Mouse (Mus musculus) intestine, embryonic 16.5 days (tissue): Measurements from ENCODE around the gene Scaf4. TPM values are rescaled to one million over a fixed set of nuclear protein-coding genes. Genes with fewer than 3 reads are reported as not detected.
A peak's percentile ranks its signal among the peaks of the same experiment; 100 is the strongest.

Source experiments
- ATAC-seq: fragments of 200-750 bp; cut with Nextera tagmentation; 2 replicates; pipeline ENCODE4 v1.8.0; 2017; ENCODE audit warnings: moderate TSS enrichment, moderate library complexity
- H3K27ac ChIP-seq: fragments of 300-500 bp; sonication (generic); 2 replicates; pipeline ENCODE4 v1.5.1; 2014; ENCODE audit warnings: mild to moderate bottlenecking, low read length
- H3K27me3 ChIP-seq: fragments of 300-500 bp; sonication (generic); replicated peaks from 2 replicates; pipeline ENCODE4 v1.6.1; 2014; ENCODE audit warnings: low read length, control low read depth, mixed read lengths; ENCODE audit not compliant: control insufficient read depth, insufficient read depth
- H3K36me3 ChIP-seq: fragments of 300-500 bp; sonication (generic); 2 replicates; pipeline ENCODE4 v1.6.1; 2014; ENCODE audit warnings: low read length, control low read depth; ENCODE audit not compliant: control insufficient read depth, insufficient read depth
- H3K4me1 ChIP-seq: fragments of 300-500 bp; sonication (generic); 2 replicates; pipeline ENCODE4 v1.6.1; 2014; ENCODE audit warnings: low read length, control low read depth, mixed read lengths; ENCODE audit not compliant: control insufficient read depth, insufficient read depth
- H3K4me2 ChIP-seq: fragments of 300-500 bp; sonication (generic); 2 replicates; pipeline ENCODE4 v1.6.1; 2014; ENCODE audit warnings: low read depth, low read length, control low read depth
- H3K4me3 ChIP-seq: fragments of 300-500 bp; sonication (generic); 2 replicates; pipeline ENCODE4 v1.5.1; 2014; ENCODE audit warnings: mild to moderate bottlenecking, low read length
- H3K9ac ChIP-seq: fragments of 300-500 bp; sonication (generic); 2 replicates; pipeline ENCODE4 v1.6.1; 2014; ENCODE audit warnings: low read depth, low read length
- H3K9me3 ChIP-seq: fragments of 300-500 bp; sonication (generic); 2 replicates; pipeline ENCODE4 v1.6.1; 2016; ENCODE audit warnings: low read length, control low read depth; ENCODE audit not compliant: control insufficient read depth
- WGBS: fragments of 180-500 bp; shearing (Covaris S2); extraction: QIAGEN DNeasy Blood & Tissue Kit; methylation state at CpG from one replicate; pipeline ENCODE4 v1.1.7; 2014; 5-methylcytosine and 5-hydroxymethylcytosine counted together
- polyA plus RNA-seq: library from polyadenylated mRNA; unstranded; fragments of >200 nt; fragmentation: Nextera tagmentation; extraction: Ambion mirVana; gene quantifications from 2 replicates; pipeline ENCODE4 v1.2.1, GENCODE M21; 2015

Scaf4 gene
- polyA plus RNA-seq, 1 experiment from 2014 or later, result 15.4 TPM

- 90% methylated on average over 11 of the region's 11 CpGs for WGBS
- Histone ChIP-seq H3K27me3 (no peaks in the 10 kb centered on the region), H3K9me3 (no peaks in the 10 kb centered on the region), H3K4me2 (no peak overlapping the region), H3K36me3 (no peaks in the 10 kb centered on the region), H3K4me3 (no peak overlapping the region), H3K9ac (no peak overlapping the region), H3K4me1 (peaks cover 6% of the 10 kb centered on the region; the same call in 1 of the 2 replicates), H3K27ac (no peak overlapping the region)
- no peak for ATAC-seq
Observed at GRCm38 (mm10) chr16:90214731-90215565, 69.4 kb downstream of the Scaf4 start.

GRCm38 (mm10) chr16:90213477-90214339 is 70.6 kb downstream of the Scaf4 start:
- no peaks in the 10 kb centered on the region for H3K9me3 ChIP-seq
- 72% methylated on average over 12 of the region's 12 CpGs for WGBS
- no peak overlapping the region for H3K9ac ChIP-seq
- no peak overlapping the region for H3K4me2 ChIP-seq
- H3K27me3 ChIP-seq, result no peaks in the 10 kb centered on the region
- H3K27ac ChIP-seq, result no peak overlapping the region
- H3K4me1 ChIP-seq, result peaks cover 6% of the 10 kb centered on the region; the same call in 1 of the 2 replicates
- H3K36me3 ChIP-seq, result no peaks in the 10 kb centered on the region
- H3K4me3 ChIP-seq, result no peak overlapping the region
- ATAC-seq, result no peak

GRCm38 (mm10) chr16:90211767-90212166 is 72.5 kb downstream of the Scaf4 start:
- 52% methylated on average over 8 of the region's 8 CpGs for WGBS
- no peaks in the 10 kb centered on the region for H3K36me3 ChIP-seq
- 0 out of 2 replicates have a peak, but pooled peaks cover 3% of the 10 kb centered on the region for H3K4me1 ChIP-seq
- no peaks in the 10 kb centered on the region for H3K27me3 ChIP-seq
- no peak overlapping the region for H3K27ac ChIP-seq
- H3K9me3 ChIP-seq, result no peaks in the 10 kb centered on the region
- H3K4me2 ChIP-seq, result no peak overlapping the region
- no peak overlapping the region for H3K9ac ChIP-seq
- peak; percentile 73 for ATAC-seq
- no peak overlapping the region for H3K4me3 ChIP-seq

GRCm38 (mm10) chr16:90210717-90211116 is 73.6 kb downstream of the Scaf4 start:
- 0 out of 2 replicates have a peak, but pooled peaks have one; percentile 12 for ATAC-seq
- Histone ChIP-seq H3K9ac (no peak overlapping the region), H3K27me3 (no peaks in the 10 kb centered on the region), H3K9me3 (no peaks in the 10 kb centered on the region), H3K36me3 (no peaks in the 10 kb centered on the region), H3K4me3 (no peak overlapping the region), H3K27ac (no peak overlapping the region), H3K4me2 (no peak overlapping the region), H3K4me1 (0 out of 2 replicates have a peak, but pooled peaks cover 3% of the 10 kb centered on the region)
- 74% methylated on average over 10 of the region's 10 CpGs for WGBS

GRCm38 (mm10) chr16:90208996-90209395 is 75.3 kb downstream of the Scaf4 start:
- Histone ChIP-seq H3K4me3 (no peak overlapping the region), H3K4me2 (no peak overlapping the region), H3K36me3 (no peaks in the 10 kb centered on the region), H3K4me1 (0 out of 2 replicates have a peak, but pooled peaks cover 3% of the 10 kb centered on the region), H3K27ac (no peak overlapping the region), H3K27me3 (no peaks in the 10 kb centered on the region), H3K9me3 (no peaks in the 10 kb centered on the region), H3K9ac (no peak overlapping the region)
- no peak for ATAC-seq
- WGBS, result 73% methylated on average over 3 of the region's 3 CpGs

- WGBS, result 95% methylated on average over 2 of the region's 2 CpGs
- no peaks in the 10 kb centered on the region for H3K9me3 ChIP-seq
- H3K4me2 ChIP-seq, result no peak overlapping the region
- H3K4me3 ChIP-seq, result no peak overlapping the region
- H3K9ac ChIP-seq, result no peak overlapping the region
- no peak for ATAC-seq
- no peaks in the 10 kb centered on the region for H3K27me3 ChIP-seq
- no peaks in the 10 kb centered on the region for H3K36me3 ChIP-seq
- no peak overlapping the region for H3K27ac ChIP-seq
- peaks cover 7% of the 10 kb centered on the region; the same call in 1 of the 2 replicates for H3K4me1 ChIP-seq
Observed at GRCm38 (mm10) chr16:90204868-90205267, 79.4 kb downstream of the Scaf4 start.

GRCm38 (mm10) chr16:90203226-90203962 is 80.9 kb downstream of the Scaf4 start:
- Histone ChIP-seq H3K9ac (no peak overlapping the region), H3K27me3 (no peaks in the 10 kb centered on the region), H3K4me1 (peaks cover 7% of the 10 kb centered on the region; the same call in 1 of the 2 replicates), H3K4me2 (no peak overlapping the region), H3K36me3 (no peaks in the 10 kb centered on the region), H3K4me3 (no peak overlapping the region), H3K9me3 (no peaks in the 10 kb centered on the region), H3K27ac (no peak overlapping the region)
- WGBS, result 69% methylated on average over 6 of the region's 6 CpGs
- ATAC-seq, result no peak

- ATAC-seq, result no peak
- Histone ChIP-seq H3K9ac (no peak overlapping the region), H3K4me1 (peaks cover 14% of the 10 kb centered on the region; the same call in 1 of the 2 replicates), H3K36me3 (no peaks in the 10 kb centered on the region), H3K27me3 (no peaks in the 10 kb centered on the region), H3K4me2 (peak overlapping the region; percentile 23), H3K4me3 (no peak overlapping the region), H3K27ac (no peak overlapping the region), H3K9me3 (no peaks in the 10 kb centered on the region)
- 55% methylated on average over 19 of the region's 19 CpGs for WGBS
Observed at GRCm38 (mm10) chr16:90202140-90202539, 82.2 kb downstream of the Scaf4 start.

GRCm38 (mm10) chr16:90199174-90199573 is 85.1 kb downstream of the Scaf4 start:
- Histone ChIP-seq H3K27ac (no peak overlapping the region), H3K4me3 (no peak overlapping the region), H3K4me2 (no peak overlapping the region), H3K27me3 (no peaks in the 10 kb centered on the region), H3K4me1 (peaks cover 14% of the 10 kb centered on the region; the same call in 1 of the 2 replicates), H3K9me3 (no peaks in the 10 kb centered on the region), H3K9ac (no peak overlapping the region), H3K36me3 (no peaks in the 10 kb centered on the region)
- ATAC-seq, result no peak
- WGBS, result 82% methylated on average over 10 of the region's 10 CpGs
